16 mouse cellular contexts compared by ENCODE assay signal in genomic region chr13:109927782-109928181, GRCm38 (mm10).
DNase-seq lines count a peak whose midpoint lies in the region; ATAC-seq and TF ChIP-seq lines count a peak whose summit lies in the region.
"Had no signal": no experiment of that assay in that cellular context is flagged by ENCODE, and none has a peak within 500 bp of the region (broad histone marks: within the 10 kb centered on the region; RNA-seq: fewer than 3 reads in every experiment).

No protein-coding gene starts in this region.

- H3K4me1 ChIP-seq in forebrain, embryonic 13.5 days, result peaks cover 16% of the 10 kb centered on the region
- H3K4me1 ChIP-seq in forebrain, embryonic 11.5 days (replicated peaks; ENCODE audit: control insufficient read depth, insufficient read depth, low read length), result peaks cover 5% of the 10 kb centered on the region; the same call in 1 of the 2 replicates
- H3K4me1 ChIP-seq in midbrain, embryonic 12.5 days, result peaks cover 9% of the 10 kb centered on the region; the same call in 1 of the 2 replicates
- no peaks in the 10 kb centered on the region; the same call in 1 of the 2 replicates for H3K4me1 ChIP-seq in midbrain, embryonic 11.5 days (ENCODE audit: control insufficient read depth, insufficient read depth, low read length)
- peaks cover 21% of the 10 kb centered on the region for H3K4me1 ChIP-seq in hindbrain, embryonic 14.5 days (replicated peaks; ENCODE audit: control insufficient read depth, insufficient read depth, low read length)
- H3K4me1 ChIP-seq in olfactory bulb, adult 2 months (ENCODE audit: control insufficient read depth, insufficient read depth, low read length), result peaks cover 11% of the 10 kb centered on the region
- H3K4me1 ChIP-seq: lung, embryonic 15.5 days had no signal

- H3K4me2 ChIP-seq in forebrain, embryonic 13.5 days, result peak overlapping the region; percentile 43
- H3K4me2 ChIP-seq in forebrain, embryonic 11.5 days (ENCODE audit: low read depth, low read length, severe bottlenecking), result no peak overlapping the region
- H3K4me2 ChIP-seq in midbrain, embryonic 12.5 days (replicated peaks), result peak overlapping the region; percentile 49
- no peak overlapping the region for H3K4me2 ChIP-seq in midbrain, embryonic 11.5 days
- H3K4me2 ChIP-seq in hindbrain, embryonic 14.5 days (replicated peaks), result peak overlapping the region; percentile 40
- H3K4me2 ChIP-seq: lung, embryonic 15.5 days had no signal

- no peak for ATAC-seq in forebrain, embryonic 13.5 days
- no peak for ATAC-seq in forebrain, embryonic 11.5 days (replicated peaks; ENCODE audit: low FRiP score)
- no peak for ATAC-seq in midbrain, embryonic 12.5 days (ENCODE audit: low FRiP score, low read depth)
- no peak for ATAC-seq in midbrain, embryonic 11.5 days (ENCODE audit: low FRiP score)
- ATAC-seq in hindbrain, embryonic 14.5 days (ENCODE audit: low FRiP score), result no peak
- ATAC-seq: activated CD4-positive, CD25-positive, alpha-beta regulatory T cell, adult 4 months; intestine, embryonic 16.5 days had no signal

- WGBS in forebrain, embryonic 13.5 days, result 79% methylated on average over 2 of the region's 2 CpGs
- 85% methylated on average over 2 of the region's 2 CpGs for WGBS in forebrain, embryonic 11.5 days
- WGBS in midbrain, embryonic 12.5 days, result 82% methylated on average over 2 of the region's 2 CpGs
- WGBS in midbrain, embryonic 11.5 days, result 83% methylated on average over 2 of the region's 2 CpGs
- WGBS in hindbrain, embryonic 14.5 days, result 60% methylated on average over 2 of the region's 2 CpGs
- WGBS in olfactory bulb, adult 2 months, result 30% methylated on average over 2 of the region's 2 CpGs

- no peak for TF ChIP-seq CTCF in olfactory bulb, adult 2 months (IDR thresholded peaks at IDR 0.05; ENCODE audit: insufficient read depth, low read depth, low read length)

- no peak for TF ChIP-seq POLR2A in olfactory bulb, adult 2 months (IDR thresholded peaks at IDR 0.05; ENCODE audit: insufficient read depth, low read depth, low read length)

- no peaks in the 10 kb centered on the region for H3K9me3 ChIP-seq in forebrain, embryonic 13.5 days (replicated peaks)
- H3K9me3 ChIP-seq in forebrain, embryonic 11.5 days (ENCODE audit: control insufficient read depth, low read length), result no peaks in the 10 kb centered on the region
- no peaks in the 10 kb centered on the region for H3K9me3 ChIP-seq in midbrain, embryonic 12.5 days
- no peaks in the 10 kb centered on the region for H3K9me3 ChIP-seq in midbrain, embryonic 11.5 days (ENCODE audit: control insufficient read depth, low read length)
- H3K9me3 ChIP-seq in hindbrain, embryonic 14.5 days (ENCODE audit: control insufficient read depth, low read length), result no peaks in the 10 kb centered on the region
- H3K9me3 ChIP-seq: lung, embryonic 15.5 days had no signal

- H3K36me3 ChIP-seq in forebrain, embryonic 13.5 days (ENCODE audit: poor library complexity, severe bottlenecking), result no peaks in the 10 kb centered on the region
- H3K36me3 ChIP-seq in forebrain, embryonic 11.5 days (ENCODE audit: control insufficient read depth, insufficient read depth, low read length), result no peaks in the 10 kb centered on the region
- H3K36me3 ChIP-seq in midbrain, embryonic 12.5 days, result no peaks in the 10 kb centered on the region
- H3K36me3 ChIP-seq in midbrain, embryonic 11.5 days (ENCODE audit: control insufficient read depth, insufficient read depth, low read length), result no peaks in the 10 kb centered on the region
- no peaks in the 10 kb centered on the region for H3K36me3 ChIP-seq in hindbrain, embryonic 14.5 days (replicated peaks; ENCODE audit: control insufficient read depth, insufficient read depth)
- H3K36me3 ChIP-seq: lung, embryonic 15.5 days had no signal

- peak overlapping the region; percentile 19 for H3K4me3 ChIP-seq in forebrain, embryonic 13.5 days
- H3K4me3 ChIP-seq in forebrain, embryonic 11.5 days (ENCODE audit: low read depth, low read length), result no peak overlapping the region
- H3K4me3 ChIP-seq in midbrain, embryonic 12.5 days, result no peak overlapping the region
- H3K4me3 ChIP-seq in midbrain, embryonic 11.5 days (ENCODE audit: low read depth, low read length), result no peak overlapping the region
- peak overlapping the region; percentile 30 for H3K4me3 ChIP-seq in hindbrain, embryonic 14.5 days (replicated peaks; ENCODE audit: low read length)
- peak overlapping the region; percentile 67 for H3K4me3 ChIP-seq in olfactory bulb, adult 2 months (ENCODE audit: insufficient read depth, low read depth, low read length)
- H3K4me3 ChIP-seq: lung, embryonic 15.5 days had no signal

- no peak overlapping the region for H3K27ac ChIP-seq in forebrain, embryonic 13.5 days
- no peak overlapping the region for H3K27ac ChIP-seq in forebrain, embryonic 11.5 days (ENCODE audit: low read depth, low read length)
- H3K27ac ChIP-seq in midbrain, embryonic 12.5 days (replicated peaks), result no peak overlapping the region
- H3K27ac ChIP-seq in midbrain, embryonic 11.5 days (ENCODE audit: low read depth, low read length), result no peak overlapping the region
- H3K27ac ChIP-seq in hindbrain, embryonic 14.5 days, result peak overlapping the region; percentile 48
- H3K27ac ChIP-seq in olfactory bulb, adult 2 months (ENCODE audit: insufficient read depth, low read depth, low read length), result peak overlapping the region; percentile 87
- H3K27ac ChIP-seq: lung, embryonic 15.5 days had no signal

- H3K9ac ChIP-seq in forebrain, embryonic 13.5 days, result no peak overlapping the region
- no peak overlapping the region for H3K9ac ChIP-seq in forebrain, embryonic 11.5 days (ENCODE audit: low read length)
- H3K9ac ChIP-seq in midbrain, embryonic 12.5 days (replicated peaks), result no peak overlapping the region
- no peak overlapping the region for H3K9ac ChIP-seq in midbrain, embryonic 11.5 days (ENCODE audit: low read length)
- H3K9ac ChIP-seq in hindbrain, embryonic 14.5 days, result peak overlapping the region; percentile 49
- H3K9ac ChIP-seq: lung, embryonic 15.5 days had no signal

- DNase-seq in forebrain, embryonic 11.5 days (ENCODE audit: low spot score), result no peak
- no peak for DNase-seq in midbrain, embryonic 11.5 days (ENCODE audit: low spot score, missing footprints)
- no peak for DNase-seq in hindbrain, embryonic 14.5 days (ENCODE audit: low spot score)
- DNase-seq in thymus, postnatal 25 days, result no peak
- no peak for DNase-seq in layer of hippocampus, postnatal 14 days (ENCODE audit: low spot score in 2 of 2)
- DNase-seq: cerebellum, adult 18-20 months; heart, postnatal 14 days; kidney, postnatal 25 days; thymus, postnatal 36 days had no signal

- H3K27me3 ChIP-seq in forebrain, embryonic 13.5 days, result no peaks in the 10 kb centered on the region
- H3K27me3 ChIP-seq in forebrain, embryonic 11.5 days (ENCODE audit: control insufficient read depth, insufficient read depth, low read length), result no peaks in the 10 kb centered on the region
- no peaks in the 10 kb centered on the region for H3K27me3 ChIP-seq in midbrain, embryonic 12.5 days
- no peaks in the 10 kb centered on the region for H3K27me3 ChIP-seq in midbrain, embryonic 11.5 days (ENCODE audit: control insufficient read depth, insufficient read depth, low read length)
- no peaks in the 10 kb centered on the region for H3K27me3 ChIP-seq in hindbrain, embryonic 14.5 days (ENCODE audit: control insufficient read depth, insufficient read depth, low read length)
- H3K27me3 ChIP-seq: CH12.LX; lung, embryonic 15.5 days had no signal

Comparison
In these comparisons a context has a peak if more than half of its experiments do, and no peak if none do; other contexts are left out.
1. H3K4me2 ChIP-seq: peak in forebrain, embryonic 13.5 days (single experiment), midbrain, embryonic 12.5 days (single experiment) and hindbrain, embryonic 14.5 days (single experiment); none in forebrain, embryonic 11.5 days (single experiment) and midbrain, embryonic 11.5 days (single experiment).
2. H3K4me3 ChIP-seq: peak in forebrain, embryonic 13.5 days (single experiment), hindbrain, embryonic 14.5 days (single experiment) and olfactory bulb, adult 2 months (single experiment); none in forebrain, embryonic 11.5 days (single experiment), midbrain, embryonic 12.5 days (single experiment) and midbrain, embryonic 11.5 days (single experiment).
3. H3K27ac ChIP-seq: peak in hindbrain, embryonic 14.5 days (single experiment) and olfactory bulb, adult 2 months (single experiment); none in forebrain, embryonic 13.5 days (single experiment), forebrain, embryonic 11.5 days (single experiment), midbrain, embryonic 12.5 days (single experiment) and midbrain, embryonic 11.5 days (single experiment).